Mouse (Mus musculus): ENCODE data around the gene Lrrc26. TPM values are rescaled to one million over a fixed set of nuclear protein-coding genes. Genes with fewer than 3 reads are reported as not detected.

Lrrc26 gene
- polyA plus RNA-seq, 1 experiment = 0.28 TPM

DNA sequence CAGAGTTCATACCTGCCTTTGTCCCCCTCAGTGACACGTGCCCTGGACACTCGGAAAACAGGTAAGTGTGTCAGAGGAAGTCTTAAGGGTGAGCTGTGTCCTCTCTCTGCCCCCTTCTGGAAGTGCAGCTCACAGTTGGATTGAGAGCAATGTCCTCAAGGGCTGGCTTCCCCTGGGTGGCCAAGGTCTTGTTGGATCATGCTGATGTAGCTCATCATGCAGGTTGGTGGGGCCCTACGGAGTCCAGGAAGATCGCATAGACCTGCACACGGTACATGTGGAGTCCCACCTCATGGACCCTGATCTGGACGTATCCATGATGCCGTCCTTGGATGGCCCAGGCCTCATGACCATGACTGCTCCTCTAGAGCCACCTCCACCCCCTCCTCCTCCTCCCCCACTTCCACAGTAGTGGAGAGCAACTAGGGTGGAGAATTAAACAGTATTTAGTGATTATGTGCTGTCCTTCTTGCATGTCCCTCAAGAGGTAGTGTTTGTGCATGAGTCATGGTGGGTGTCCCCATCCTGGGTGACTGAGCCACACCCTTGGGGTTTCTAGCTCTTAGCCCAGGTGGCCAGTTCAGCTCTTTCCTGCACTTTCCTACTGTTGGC is 875 bp upstream of the Lrrc26 start:
- no peak for DNase-seq (ENCODE audit: low read depth in 1 of 2, low spot score in 2 of 2)
- H3K4me1 ChIP-seq (ENCODE audit: control insufficient read depth, insufficient read depth, insufficient read length) = 0 out of 2 replicates have a peak, but pooled peaks cover 3% of the 10 kb centered on the region
- no peak overlapping the region for H3K4me3 ChIP-seq (ENCODE audit: extremely low read depth, insufficient read depth, insufficient read length)
- H3K36me3 ChIP-seq (ENCODE audit: control insufficient read depth, insufficient read depth, low read length) = peaks cover 15% of the 10 kb centered on the region
- TF ChIP-seq CTCF (IDR thresholded peaks at IDR 0.05; ENCODE audit: extremely low read depth, insufficient read depth, insufficient read length, insufficient replicate concordance) = no peak
- TF ChIP-seq POLR2A (IDR thresholded peaks at IDR 0.05; ENCODE audit: low read depth, low read length) = no peak
- 80% methylated on average over 7 of the region's 7 CpGs for WGBS
- H3K27ac ChIP-seq (ENCODE audit: insufficient read depth, low read length) = no peak overlapping the region
- H3K27me3 ChIP-seq (ENCODE audit: control insufficient read depth, insufficient read depth, low read length) = peaks cover 9% of the 10 kb centered on the region

- Histone ChIP-seq H3K36me3 (ENCODE audit: control insufficient read depth, insufficient read depth, low read length) (peaks cover 3% of the 10 kb centered on the region; the same call in 1 of the 2 replicates), H3K4me1 (ENCODE audit: control insufficient read depth, insufficient read depth, insufficient read length) (0 out of 2 replicates have a peak, but pooled peaks cover 3% of the 10 kb centered on the region), H3K27ac (ENCODE audit: insufficient read depth, low read length) (no peak overlapping the region), H3K4me3 (ENCODE audit: extremely low read depth, insufficient read depth, insufficient read length) (no peak overlapping the region), H3K27me3 (ENCODE audit: control insufficient read depth, insufficient read depth, low read length) (peaks cover 9% of the 10 kb centered on the region)
- no peak for DNase-seq (ENCODE audit: low read depth in 1 of 2, low spot score in 2 of 2)
- WGBS = 6% methylated on average over 54 of the region's 54 CpGs
- TF ChIP-seq POLR2A (IDR thresholded peaks at IDR 0.05; ENCODE audit: low read depth, low read length) (no peak), CTCF (IDR thresholded peaks at IDR 0.05; ENCODE audit: extremely low read depth, insufficient read depth, insufficient read length, insufficient replicate concordance) (no peak)
Measured at GRCm38 (mm10) chr2:25290101-25290815, 543 bp downstream of the Lrrc26 start.

GRCm38 (mm10) chr2:25290816-25291130 is 1.1 kb downstream of the Lrrc26 start:
- DNase-seq (ENCODE audit: low read depth in 1 of 2, low spot score in 2 of 2) = no peak
- Histone ChIP-seq H3K27ac (ENCODE audit: insufficient read depth, low read length) (no peak overlapping the region), H3K4me1 (ENCODE audit: control insufficient read depth, insufficient read depth, insufficient read length) (0 out of 2 replicates have a peak, but pooled peaks cover 3% of the 10 kb centered on the region), H3K4me3 (ENCODE audit: extremely low read depth, insufficient read depth, insufficient read length) (no peak overlapping the region), H3K36me3 (ENCODE audit: control insufficient read depth, insufficient read depth, low read length) (no peaks in the 10 kb centered on the region), H3K27me3 (ENCODE audit: control insufficient read depth, insufficient read depth, low read length) (peaks cover 9% of the 10 kb centered on the region)
- no peak for TF ChIP-seq POLR2A (IDR thresholded peaks at IDR 0.05; ENCODE audit: low read depth, low read length)
- TF ChIP-seq CTCF (IDR thresholded peaks at IDR 0.05; ENCODE audit: extremely low read depth, insufficient read depth, insufficient read length, insufficient replicate concordance) = no peak
- WGBS = 2% methylated on average over 18 of the region's 18 CpGs

DNA sequence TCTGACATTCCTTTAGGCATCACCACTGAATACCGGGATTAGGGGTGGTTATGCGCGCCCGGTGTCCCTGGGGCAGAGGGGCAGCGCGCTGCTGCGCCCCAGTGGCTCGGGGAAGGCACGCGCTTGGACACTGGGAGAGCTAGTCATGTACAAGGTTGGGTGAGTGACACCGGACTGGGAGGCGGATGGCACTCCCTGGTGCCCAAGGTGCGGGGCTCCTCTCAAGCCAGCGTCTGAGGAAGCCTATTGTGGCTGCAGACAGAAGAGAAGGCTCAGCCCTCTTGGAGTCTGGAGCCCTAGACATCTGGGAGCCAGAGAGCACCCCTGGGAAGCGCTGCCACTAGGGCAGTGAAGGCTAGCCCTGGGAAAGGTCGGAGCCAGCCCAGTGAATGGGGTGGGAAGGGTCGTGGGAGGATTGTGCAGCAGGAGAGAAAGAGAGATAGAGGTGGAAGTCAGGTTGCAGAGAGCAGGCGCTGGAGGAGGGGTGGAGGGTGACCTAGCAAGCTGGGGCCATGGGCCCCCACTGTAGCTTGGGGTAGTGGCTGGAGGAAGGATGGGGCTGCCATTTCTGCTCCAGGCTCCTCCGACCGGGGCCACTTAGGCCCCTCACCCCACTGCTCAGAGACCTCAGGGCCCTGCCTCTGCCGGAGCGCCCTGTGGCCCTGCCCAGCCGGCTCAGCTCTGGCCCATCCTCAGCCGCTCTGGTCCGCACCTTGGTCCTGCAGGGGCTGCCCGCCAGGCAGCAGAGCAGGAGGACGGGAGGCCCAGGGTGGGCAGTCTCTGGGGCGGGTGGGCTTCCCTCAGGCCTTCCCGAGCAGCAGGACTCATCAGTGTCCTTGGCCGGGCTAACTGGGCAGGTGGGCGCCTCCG is 1.7 kb downstream of the Lrrc26 start:
- no peak for TF ChIP-seq CTCF (IDR thresholded peaks at IDR 0.05; ENCODE audit: extremely low read depth, insufficient read depth, insufficient read length, insufficient replicate concordance)
- H3K36me3 ChIP-seq (ENCODE audit: control insufficient read depth, insufficient read depth, low read length) = no peaks in the 10 kb centered on the region
- H3K27ac ChIP-seq (ENCODE audit: insufficient read depth, low read length) = no peak overlapping the region
- 16% methylated on average over 32 of the region's 32 CpGs for WGBS
- no peak overlapping the region for H3K4me3 ChIP-seq (ENCODE audit: extremely low read depth, insufficient read depth, insufficient read length)
- 0 out of 2 replicates have a peak, but pooled peaks cover 3% of the 10 kb centered on the region for H3K4me1 ChIP-seq (ENCODE audit: control insufficient read depth, insufficient read depth, insufficient read length)
- no peak for DNase-seq (ENCODE audit: low read depth in 1 of 2, low spot score in 2 of 2)
- H3K27me3 ChIP-seq (ENCODE audit: control insufficient read depth, insufficient read depth, low read length) = peaks cover 9% of the 10 kb centered on the region

- no peak for TF ChIP-seq CTCF (IDR thresholded peaks at IDR 0.05; ENCODE audit: extremely low read depth, insufficient read depth, insufficient read length, insufficient replicate concordance)
- no peak for TF ChIP-seq POLR2A (IDR thresholded peaks at IDR 0.05; ENCODE audit: low read depth, low read length)
- 8% methylated on average over 43 of the region's 43 CpGs for WGBS
- Histone ChIP-seq H3K36me3 (ENCODE audit: control insufficient read depth, insufficient read depth, low read length) (no peaks in the 10 kb centered on the region), H3K27me3 (ENCODE audit: control insufficient read depth, insufficient read depth, low read length) (peaks cover 9% of the 10 kb centered on the region), H3K4me1 (ENCODE audit: control insufficient read depth, insufficient read depth, insufficient read length) (0 out of 2 replicates have a peak, but pooled peaks cover 3% of the 10 kb centered on the region), H3K27ac (ENCODE audit: insufficient read depth, low read length) (no peak overlapping the region), H3K4me3 (ENCODE audit: extremely low read depth, insufficient read depth, insufficient read length) (no peak overlapping the region)
- no peak for DNase-seq (ENCODE audit: low read depth in 1 of 2, low spot score in 2 of 2)
Measured at GRCm38 (mm10) chr2:25292054-25292544, 2.4 kb downstream of the Lrrc26 start.

DNA sequence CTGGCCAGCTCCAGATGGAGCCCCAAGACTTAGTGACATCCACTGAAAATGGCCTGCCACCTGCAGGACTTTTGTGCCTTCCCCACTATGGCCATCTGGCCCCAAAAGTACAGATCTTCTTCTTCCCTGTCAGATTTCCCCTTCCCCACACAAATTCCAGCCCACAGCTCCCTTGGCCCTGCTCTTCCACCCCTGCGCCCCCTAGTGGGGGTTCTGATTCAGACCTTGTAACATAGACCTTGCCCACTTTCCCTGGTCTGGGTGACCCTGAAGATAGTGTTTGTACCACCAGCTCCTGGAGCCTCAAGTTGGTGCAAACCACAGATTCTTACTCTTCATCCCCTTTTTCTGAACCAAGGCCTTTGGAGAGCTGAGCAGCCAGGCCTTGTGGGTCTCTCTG is 3.1 kb downstream of the Lrrc26 start:
- Histone ChIP-seq H3K36me3 (ENCODE audit: control insufficient read depth, insufficient read depth, low read length) (no peaks in the 10 kb centered on the region), H3K4me3 (ENCODE audit: extremely low read depth, insufficient read depth, insufficient read length) (no peak overlapping the region)

More for the DNA sequence above, 3.1 kb downstream of the Lrrc26 start:
- Histone ChIP-seq H3K27ac (ENCODE audit: insufficient read depth, low read length) (no peak overlapping the region), H3K4me1 (ENCODE audit: control insufficient read depth, insufficient read depth, insufficient read length) (0 out of 2 replicates have a peak, but pooled peaks cover 3% of the 10 kb centered on the region), H3K27me3 (ENCODE audit: control insufficient read depth, insufficient read depth, low read length) (peaks cover 9% of the 10 kb centered on the region)
- WGBS = 5% methylated on average over 1 of the region's 1 CpGs
- peak; percentile 73; the same call in 1 of the 2 replicates for TF ChIP-seq CTCF (IDR thresholded peaks at IDR 0.05; ENCODE audit: extremely low read depth, insufficient read depth, insufficient read length, insufficient replicate concordance)
- TF ChIP-seq POLR2A (IDR thresholded peaks at IDR 0.05; ENCODE audit: low read depth, low read length) = no peak
- peak; percentile 9 to 63 for DNase-seq (ENCODE audit: low read depth in 1 of 2, low spot score in 2 of 2)
